Comparison of ENCODE assay signal across 14 mouse cellular contexts in genomic region chr15:83075607-83076525, GRCm38 (mm10). TPM values are rescaled to one million over a fixed set of nuclear protein-coding genes. Genes with fewer than 3 reads are reported as not detected.
DNase-seq lines count a peak whose midpoint lies in the region; ATAC-seq lines count a peak whose summit lies in the region.
"Had no signal": no experiment of that assay in that cellular context is flagged by ENCODE, and none has a peak within 500 bp of the region (broad histone marks: within the 10 kb centered on the region; RNA-seq: fewer than 3 reads in every experiment).

No protein-coding gene starts in this region.

- H3K36me3 ChIP-seq in liver, embryonic 13.5 days: no peaks in the 10 kb centered on the region
- H3K36me3 ChIP-seq in forebrain, embryonic 10.5 days (replicated peaks): no peaks in the 10 kb centered on the region
- H3K36me3 ChIP-seq: midbrain, embryonic 15.5 days had no signal

- 11% methylated on average over 27 of the region's 27 CpGs for WGBS in liver, embryonic 13.5 days (ENCODE audit: insufficient replicate concordance)
- WGBS in forebrain, embryonic 10.5 days: 74% methylated on average over 27 of the region's 27 CpGs

- 0 out of 2 replicates have a peak, but pooled peaks cover 4% of the 10 kb centered on the region for H3K4me1 ChIP-seq in liver, embryonic 13.5 days (replicated peaks)
- peaks cover 7% of the 10 kb centered on the region; the same call in 1 of the 2 replicates for H3K4me1 ChIP-seq in forebrain, embryonic 10.5 days

- no peaks in the 10 kb centered on the region for H3K9me3 ChIP-seq in liver, embryonic 13.5 days (replicated peaks)
- H3K9me3 ChIP-seq in forebrain, embryonic 10.5 days: no peaks in the 10 kb centered on the region
- H3K9me3 ChIP-seq: midbrain, embryonic 15.5 days had no signal

- ATAC-seq in liver, embryonic 13.5 days (ENCODE audit: low read depth): no peak
- ATAC-seq in megakaryocyte progenitor cell, adult 5-6 weeks (replicated peaks; ENCODE audit: poor library complexity): peak; percentile 54
- ATAC-seq: midbrain, embryonic 15.5 days had no signal

- H3K9ac ChIP-seq in liver, embryonic 13.5 days: no peak overlapping the region
- H3K9ac ChIP-seq: midbrain, embryonic 15.5 days had no signal

- no peak overlapping the region for H3K4me3 ChIP-seq in liver, embryonic 13.5 days (replicated peaks)
- no peak overlapping the region for H3K4me3 ChIP-seq in forebrain, embryonic 10.5 days
- H3K4me3 ChIP-seq: erythroblast, embryonic 14.5 days; midbrain, embryonic 15.5 days had no signal

- H3K27me3 ChIP-seq in liver, embryonic 13.5 days: peaks cover 41% of the 10 kb centered on the region
- H3K27me3 ChIP-seq in forebrain, embryonic 10.5 days (ENCODE audit: poor library complexity, severe bottlenecking): no peaks in the 10 kb centered on the region; the same call in 1 of the 2 replicates
- H3K27me3 ChIP-seq: midbrain, embryonic 15.5 days had no signal

- peak; percentile 10 to 20 for DNase-seq in heart, adult 18-20 months
- DNase-seq in heart, adult 9 months (ENCODE audit: low spot score in 2 of 2): no peak
- peak; percentile 78 for DNase-seq in CD4-positive helper T cell, adult 2 months (ENCODE audit: low read depth, low spot score)
- no peak for DNase-seq in liver, embryonic 13.5 days
- no peak for DNase-seq in kidney, postnatal 4 days
- no peak for DNase-seq in forebrain, embryonic 10.5 days (ENCODE audit: extremely low spot score, low spot score)
- no peak for DNase-seq in kidney, adult 9 months
- DNase-seq: cerebellum, postnatal 10 days; heart, adult 11 months; kidney, adult 2 months; right cerebral cortex, adult 18-20 months had no signal

- peak overlapping the region; percentile 35 for H3K4me2 ChIP-seq in liver, embryonic 13.5 days
- H3K4me2 ChIP-seq: midbrain, embryonic 15.5 days had no signal

- no peak overlapping the region for H3K27ac ChIP-seq in liver, embryonic 13.5 days
- no peak overlapping the region for H3K27ac ChIP-seq in forebrain, embryonic 10.5 days
- H3K27ac ChIP-seq: midbrain, embryonic 15.5 days had no signal

RNA-seq across cellular contexts. Expression of gene Serhl, which starts 13.4 kb away (rescaled TPM):
- 10 to 100 TPM; 46.1 to 55.5 TPM for total RNA-seq in heart, adult 18-20 months (2021)
- 20.1 and 23.8 TPM in 2 replicates for polyA plus RNA-seq in liver, embryonic 13.5 days (2015; fragmentation: Nextera tagmentation; extraction: Ambion mirVana)
- total RNA-seq in megakaryocyte progenitor cell, adult 5-6 weeks (2015): 36.7 and 56.1 TPM in 2 replicates
- total RNA-seq in megakaryocyte progenitor cell, adult 5-6 weeks (2017): 37.9 and 40.8 TPM in 2 replicates
- polyA plus RNA-seq in forebrain, embryonic 10.5 days (2016; fragmentation: Nextera tagmentation; extraction: Ambion mirVana): 49.7 and 51.8 TPM in 2 replicates

RNA-seq across cellular contexts. Expression of gene Nfam1, which starts 42.8 kb away (rescaled TPM):
- 1 to 10 TPM; 1.5 to 2.0 TPM for total RNA-seq in heart, adult 18-20 months (2021)
- 5.9 and 7.0 TPM in 2 replicates for polyA plus RNA-seq in liver, embryonic 13.5 days (2015; fragmentation: Nextera tagmentation; extraction: Ambion mirVana)
- 40.9 and 43.6 TPM in 2 replicates for total RNA-seq in megakaryocyte progenitor cell, adult 5-6 weeks (2015)
- 45.3 and 53.5 TPM in 2 replicates for total RNA-seq in megakaryocyte progenitor cell, adult 5-6 weeks (2017)
- 1.6 and 2.3 TPM in 2 replicates for polyA plus RNA-seq in forebrain, embryonic 10.5 days (2016; fragmentation: Nextera tagmentation; extraction: Ambion mirVana)

RNA-seq across cellular contexts. Expression of gene Rrp7a, which starts 46.7 kb away (rescaled TPM):
- 10 to 100 TPM; 28.6 to 37.9 TPM for total RNA-seq in heart, adult 18-20 months (2021)
- 35.6 and 40.9 TPM in 2 replicates for polyA plus RNA-seq in liver, embryonic 13.5 days (2015; fragmentation: Nextera tagmentation; extraction: Ambion mirVana)
- total RNA-seq in megakaryocyte progenitor cell, adult 5-6 weeks (2015): 47.7 and 50.9 TPM in 2 replicates
- 56.3 and 69.6 TPM in 2 replicates for total RNA-seq in megakaryocyte progenitor cell, adult 5-6 weeks (2017)
- polyA plus RNA-seq in forebrain, embryonic 10.5 days (2016; fragmentation: Nextera tagmentation; extraction: Ambion mirVana): 81.9 and 86.5 TPM in 2 replicates

Comparison
In these comparisons a context has a peak if more than half of its experiments do, and no peak if none do; other contexts are left out.
1. DNase-seq: peak in heart, adult 18-20 months (2 of 2) and CD4-positive helper T cell, adult 2 months (single experiment); none in heart, adult 9 months (0 of 2), liver, embryonic 13.5 days (single experiment), kidney, postnatal 4 days (0 of 2), forebrain, embryonic 10.5 days (single experiment) and kidney, adult 9 months (single experiment).
2. RNA of gene Nfam1, which starts 42.8 kb away (total RNA-seq): 40.9 to 53.5 TPM in megakaryocyte progenitor cell, adult 5-6 weeks; 1.5 to 2.0 TPM in heart, adult 18-20 months; every median in the first group is over 10 times any median in the second.